Mouse (Mus musculus): ENCODE measurements around the gene Slc9a9.

Slc9a9 gene

DNA sequence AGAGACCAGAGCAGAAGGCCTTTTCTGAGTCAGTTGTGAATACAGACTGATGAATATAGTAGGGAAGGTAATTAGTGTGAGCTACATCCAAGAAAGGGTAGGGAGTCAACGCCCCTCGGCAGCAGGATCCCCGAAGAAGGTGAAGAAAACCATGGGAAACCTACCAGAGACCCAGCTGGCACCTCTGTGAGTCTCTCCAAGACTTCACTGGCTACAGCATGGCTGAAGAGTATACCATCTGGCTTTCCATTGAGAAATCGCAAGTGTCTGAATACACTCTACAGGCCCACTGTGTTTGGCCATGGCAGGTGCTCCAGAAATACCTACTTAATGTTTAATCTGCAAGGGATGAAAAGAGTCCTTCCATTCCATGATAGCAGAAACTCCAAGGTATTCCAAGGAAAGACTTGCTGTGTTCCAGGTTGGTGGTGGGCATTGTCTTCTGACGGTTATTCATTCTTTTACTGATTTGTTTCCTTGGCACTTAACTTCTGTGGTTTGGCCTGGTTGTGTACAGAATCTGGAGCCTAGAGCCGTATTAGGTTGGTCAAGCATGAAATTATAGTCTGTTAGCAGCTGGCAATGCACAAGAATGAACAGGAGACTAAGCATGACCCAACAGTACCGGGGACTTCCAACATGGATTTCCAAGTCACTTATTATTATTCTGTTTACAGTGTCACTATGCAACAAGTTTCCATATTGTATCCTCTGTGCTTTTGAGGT is 491.0 kb downstream of the Slc9a9 start:
- no peak for DNase-seq (ENCODE audit: low spot score)

DNA sequence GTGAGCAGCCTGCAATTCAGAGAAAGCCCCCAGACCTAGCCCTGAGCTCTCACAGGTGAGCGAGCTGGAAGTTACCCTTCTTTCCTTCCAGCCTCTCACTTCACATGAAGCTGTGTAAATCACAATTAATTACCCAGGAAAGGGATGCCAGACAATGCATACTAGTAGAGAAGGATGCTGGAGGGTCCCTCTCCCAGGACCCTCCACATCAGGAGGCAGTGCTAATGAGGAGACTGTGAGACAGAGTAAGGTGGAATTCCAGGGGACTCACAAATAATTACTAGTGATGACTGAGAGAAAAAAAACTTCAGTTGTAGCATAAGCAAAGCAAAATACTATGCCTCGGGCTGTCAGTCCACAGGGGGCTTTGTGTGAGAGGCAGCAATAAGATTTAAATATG is 492.0 kb downstream of the Slc9a9 start:
- DNase-seq (ENCODE audit: low spot score), result no peak

DNA sequence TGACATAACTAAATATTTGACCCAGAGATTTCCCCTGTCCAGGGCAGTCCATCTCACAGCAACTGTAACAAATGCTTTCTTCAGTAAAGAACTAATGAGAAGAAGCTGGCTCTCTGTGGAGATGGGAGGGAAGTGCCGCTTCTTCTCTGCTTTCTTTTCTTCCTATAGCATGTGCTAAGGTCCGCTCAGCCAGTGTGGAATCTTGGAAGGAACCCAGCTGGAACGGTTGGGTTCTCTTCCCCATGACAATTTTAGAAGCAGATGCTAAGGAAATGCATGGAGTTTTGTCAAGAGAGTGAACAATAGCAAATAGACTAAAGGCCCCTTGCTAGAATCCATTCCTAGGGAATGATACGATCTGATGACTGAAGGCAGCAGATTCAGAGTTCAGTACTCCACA is 496.5 kb downstream of the Slc9a9 start:
- DNase-seq (ENCODE audit: low spot score), result no peak

DNA sequence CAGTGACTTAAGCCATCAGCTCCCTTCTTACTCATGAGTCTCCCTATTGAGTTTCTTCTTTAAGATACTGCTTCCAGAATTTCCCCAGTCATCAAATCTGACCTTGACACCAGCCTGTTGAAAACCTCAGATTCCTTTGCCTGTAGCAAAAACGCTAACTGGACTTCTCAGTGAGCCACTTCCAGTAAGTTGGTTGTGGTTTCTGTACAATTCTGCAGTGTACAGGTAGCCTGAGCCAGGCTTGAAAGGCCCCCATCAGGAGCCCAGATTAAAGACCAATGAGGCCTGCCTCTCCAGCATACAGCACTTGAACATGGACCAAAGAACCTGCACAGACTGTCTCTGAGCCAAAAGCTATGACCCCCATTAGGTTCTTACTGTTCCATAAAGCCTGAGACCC is 498.1 kb downstream of the Slc9a9 start:
- DNase-seq (ENCODE audit: low spot score), result no peak

DNA sequence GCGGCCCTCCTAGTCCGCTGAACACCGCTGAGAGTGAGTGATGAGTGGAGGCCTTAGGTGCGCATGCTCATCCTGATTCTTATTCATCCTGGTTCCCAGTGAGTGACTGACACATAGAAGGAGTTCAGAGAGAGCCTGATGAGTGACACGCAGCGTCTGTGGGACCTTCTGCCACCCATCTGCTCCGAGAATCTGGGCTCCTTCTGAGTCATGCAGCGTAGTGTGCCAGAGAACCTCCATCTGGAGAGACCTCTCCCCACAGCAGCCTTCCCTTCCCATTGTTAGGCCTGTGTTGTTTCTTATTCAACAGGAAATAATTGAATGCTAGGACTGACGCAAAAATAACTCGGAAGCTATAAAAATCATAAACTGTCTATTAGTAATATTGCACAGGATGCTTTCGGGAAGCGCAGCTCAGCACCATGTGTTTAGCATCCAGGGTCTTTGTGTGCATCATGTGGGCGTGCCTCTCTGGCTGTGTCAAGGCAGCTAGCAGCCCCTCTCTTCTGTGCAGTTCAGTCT is 498.8 kb downstream of the Slc9a9 start:
- no peak for DNase-seq (ENCODE audit: low spot score)

DNA sequence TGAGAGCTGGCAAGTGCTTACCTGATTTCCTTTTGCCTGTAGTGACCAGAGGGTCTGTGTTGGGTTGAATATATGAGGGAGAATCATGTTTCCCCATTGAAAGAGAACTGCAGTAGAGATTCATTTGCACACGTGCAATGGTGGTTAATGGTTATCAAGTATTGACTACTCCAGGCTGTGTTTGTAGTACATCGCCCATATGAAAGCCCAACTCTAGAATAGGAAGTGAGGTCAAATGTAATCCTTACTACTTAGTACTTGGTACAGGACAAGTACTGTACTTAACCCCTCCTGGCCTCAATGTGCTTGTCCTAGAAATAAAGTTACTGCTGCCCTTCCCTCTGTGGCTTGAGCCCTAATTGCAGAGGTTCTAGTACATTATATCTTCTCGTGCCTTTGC is 508.5 kb downstream of the Slc9a9 start:
- DNase-seq (ENCODE audit: low spot score), result no peak

DNA sequence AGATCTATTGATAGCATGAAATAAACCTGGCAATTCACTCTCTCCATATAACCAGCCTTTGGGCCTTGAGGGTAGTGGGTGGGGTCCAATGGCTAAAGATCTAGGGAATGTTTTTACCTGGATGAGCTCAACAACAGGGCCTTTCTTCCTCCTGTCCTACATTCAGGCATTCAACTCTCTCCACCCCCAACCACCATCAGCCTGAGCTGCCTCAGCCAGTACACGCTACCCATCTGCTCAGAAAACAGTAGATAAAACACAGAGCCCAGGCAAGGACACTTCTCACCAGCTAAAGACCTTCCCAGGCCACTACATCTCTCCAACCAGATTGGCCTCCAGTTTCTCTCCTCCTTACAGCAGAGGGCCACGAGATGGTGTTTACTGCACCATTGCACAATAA is 510.3 kb downstream of the Slc9a9 start:
- no peak for DNase-seq (ENCODE audit: low spot score)

DNA sequence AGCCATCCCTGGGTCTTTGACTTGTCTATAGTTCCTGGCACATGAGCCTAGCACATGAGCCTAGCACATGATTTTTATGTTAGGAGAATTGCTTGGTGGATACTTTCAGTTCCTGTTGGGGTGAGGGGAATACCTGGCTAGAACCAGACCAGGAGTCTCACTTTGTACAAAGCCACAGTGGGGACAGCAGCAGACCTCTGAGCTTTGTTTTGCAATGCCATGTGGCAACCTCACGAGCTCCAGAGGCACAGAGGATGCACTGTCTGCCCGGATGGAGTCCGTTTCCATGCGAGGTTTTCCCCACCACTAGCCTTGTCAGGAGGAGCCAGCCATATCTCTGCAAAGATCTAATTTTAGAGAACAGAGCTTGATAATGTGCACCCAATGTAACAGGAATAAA is 510.9 kb downstream of the Slc9a9 start:
- no peak for DNase-seq (ENCODE audit: low spot score)

DNA sequence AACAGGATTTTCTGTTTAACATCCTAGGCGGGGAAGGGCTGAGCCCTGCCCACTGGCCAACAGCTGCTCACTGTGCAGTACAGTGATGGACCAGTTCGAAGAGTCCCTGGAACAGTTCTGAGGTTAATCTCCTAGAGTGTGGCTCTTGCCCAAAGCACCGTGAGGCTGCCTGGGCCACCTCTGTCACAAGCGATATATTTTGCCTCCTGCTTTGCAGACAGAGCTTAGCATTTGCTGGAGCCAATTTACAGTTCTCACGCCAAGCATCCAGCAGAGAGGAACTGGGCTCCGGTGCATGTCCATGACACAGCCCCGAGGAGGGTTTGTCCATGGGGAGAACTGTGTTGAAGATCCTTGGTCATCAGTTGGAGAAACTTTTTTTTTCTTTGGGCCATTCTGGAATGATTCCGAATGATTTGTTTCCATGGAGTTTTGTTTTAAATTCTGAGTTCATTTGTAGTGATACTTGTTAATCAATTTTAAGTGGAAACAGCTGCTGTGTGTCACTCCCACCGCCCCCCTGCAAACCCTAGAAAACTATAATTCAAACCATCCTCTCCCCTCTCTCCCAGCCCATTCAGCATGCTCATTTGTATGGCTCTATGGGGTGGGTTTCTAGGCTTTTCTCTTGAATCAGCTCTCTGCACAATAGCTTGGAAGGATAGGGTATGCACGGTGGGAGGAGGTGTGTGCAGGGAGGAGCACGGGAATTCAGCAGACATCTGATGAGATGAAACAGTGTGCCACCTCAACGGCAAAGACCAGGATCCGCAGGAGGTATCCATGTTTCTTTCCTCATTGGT is 511.7 kb downstream of the Slc9a9 start:
- no peak for DNase-seq (ENCODE audit: low spot score)

DNA sequence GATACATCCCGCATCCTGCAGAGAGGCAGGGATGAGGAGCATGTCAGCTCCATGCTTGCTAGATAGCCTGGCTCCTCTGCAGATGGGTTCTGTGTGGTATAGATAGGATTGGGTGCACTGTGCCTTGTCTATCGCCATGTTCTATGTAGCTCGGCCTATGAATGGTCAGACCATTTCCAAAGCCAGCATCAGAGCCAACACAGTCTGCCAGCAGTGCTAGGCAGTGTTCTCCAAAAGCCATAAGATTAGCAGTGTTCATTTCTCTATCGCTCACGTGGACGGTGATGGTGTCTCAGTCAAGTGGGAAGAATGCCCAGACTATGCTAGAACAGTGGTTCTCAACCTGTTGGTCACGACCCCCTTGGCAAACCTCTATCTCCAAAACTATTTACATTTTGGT is 512.6 kb downstream of the Slc9a9 start:
- no peak for DNase-seq (ENCODE audit: low spot score)

DNA sequence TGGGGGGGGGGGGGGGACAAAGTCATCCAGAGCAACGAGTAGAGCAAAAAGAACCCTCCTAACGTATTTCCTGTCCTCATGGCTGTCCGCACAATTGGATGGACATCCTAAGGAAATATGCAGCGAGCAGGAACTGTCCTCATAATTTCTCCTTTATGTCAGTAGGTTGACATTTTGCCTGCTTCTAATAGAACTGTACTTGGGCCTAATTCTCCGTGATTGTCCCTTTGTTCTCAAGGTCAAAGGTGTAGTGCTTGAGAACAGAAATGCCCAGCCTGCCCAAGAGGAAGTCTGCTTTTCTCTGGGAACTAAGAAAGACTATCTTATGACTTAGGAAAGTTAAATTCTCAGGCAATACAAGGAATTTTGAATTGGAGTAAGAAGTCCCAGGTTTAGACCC is 514.7 kb downstream of the Slc9a9 start:
- DNase-seq (ENCODE audit: low spot score), result no peak

DNA sequence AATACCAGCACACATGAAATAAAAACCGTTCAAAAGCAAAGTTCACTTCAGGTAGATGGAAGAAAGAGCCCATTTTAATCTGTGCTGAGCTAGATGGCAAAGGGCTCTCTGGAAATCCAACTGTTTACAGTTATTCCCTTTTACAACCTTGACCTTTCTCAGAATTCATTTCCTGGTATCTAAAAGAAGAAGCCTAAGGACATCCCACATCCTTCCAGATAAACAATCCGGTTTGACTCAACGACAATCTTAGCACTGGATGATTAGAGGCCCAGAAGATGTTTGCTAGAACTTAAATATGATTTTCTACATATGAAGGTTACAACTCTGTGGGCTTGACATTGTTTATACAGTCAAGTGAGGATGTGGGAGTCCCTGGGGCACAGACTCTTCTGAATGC is 516.1 kb downstream of the Slc9a9 start:
- no peak for DNase-seq (ENCODE audit: low spot score)

DNA sequence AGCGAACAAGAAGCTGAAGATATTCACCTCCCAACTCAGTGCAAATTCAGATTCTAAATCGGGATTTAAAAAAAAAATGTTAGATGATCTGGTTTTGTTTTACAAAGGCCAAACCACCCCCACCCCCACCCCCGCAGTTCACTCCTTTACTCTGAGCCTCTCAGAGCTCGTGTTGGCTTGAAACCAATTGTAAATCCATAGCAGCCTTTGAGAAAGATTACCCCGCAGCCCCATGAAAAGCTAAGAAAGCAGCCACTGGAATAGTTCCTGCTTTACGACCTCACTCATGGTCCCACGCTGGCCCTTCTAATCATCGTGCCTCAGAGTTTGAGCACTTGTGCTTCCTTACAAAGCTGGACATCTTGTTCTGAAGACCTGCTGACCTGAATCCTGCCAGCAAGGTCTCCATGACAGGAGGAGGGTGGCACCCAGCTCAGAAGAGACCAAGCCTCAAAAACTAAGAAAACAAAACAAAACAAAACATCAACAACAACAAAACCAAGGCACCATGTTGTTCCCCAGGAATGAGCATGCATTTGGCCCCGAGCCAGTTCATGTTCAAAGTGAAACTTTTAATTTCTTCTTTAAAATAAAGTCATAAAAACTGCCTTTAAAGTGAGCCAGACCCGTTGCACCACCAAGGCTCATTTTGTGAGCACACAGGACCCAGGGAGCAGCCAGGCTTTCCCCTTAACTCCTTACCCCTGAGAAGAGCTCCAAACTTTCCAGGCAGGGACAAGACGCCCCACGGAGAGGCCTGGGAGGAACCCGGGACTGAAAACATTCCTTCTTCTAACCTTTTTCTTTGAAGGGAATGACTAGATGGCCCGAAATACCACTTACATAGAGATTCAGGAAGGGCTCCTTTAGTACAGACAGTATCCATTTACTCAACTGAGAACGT is 516.9 kb downstream of the Slc9a9 start:
- DNase-seq (ENCODE audit: low spot score), result peak; percentile 68

DNA sequence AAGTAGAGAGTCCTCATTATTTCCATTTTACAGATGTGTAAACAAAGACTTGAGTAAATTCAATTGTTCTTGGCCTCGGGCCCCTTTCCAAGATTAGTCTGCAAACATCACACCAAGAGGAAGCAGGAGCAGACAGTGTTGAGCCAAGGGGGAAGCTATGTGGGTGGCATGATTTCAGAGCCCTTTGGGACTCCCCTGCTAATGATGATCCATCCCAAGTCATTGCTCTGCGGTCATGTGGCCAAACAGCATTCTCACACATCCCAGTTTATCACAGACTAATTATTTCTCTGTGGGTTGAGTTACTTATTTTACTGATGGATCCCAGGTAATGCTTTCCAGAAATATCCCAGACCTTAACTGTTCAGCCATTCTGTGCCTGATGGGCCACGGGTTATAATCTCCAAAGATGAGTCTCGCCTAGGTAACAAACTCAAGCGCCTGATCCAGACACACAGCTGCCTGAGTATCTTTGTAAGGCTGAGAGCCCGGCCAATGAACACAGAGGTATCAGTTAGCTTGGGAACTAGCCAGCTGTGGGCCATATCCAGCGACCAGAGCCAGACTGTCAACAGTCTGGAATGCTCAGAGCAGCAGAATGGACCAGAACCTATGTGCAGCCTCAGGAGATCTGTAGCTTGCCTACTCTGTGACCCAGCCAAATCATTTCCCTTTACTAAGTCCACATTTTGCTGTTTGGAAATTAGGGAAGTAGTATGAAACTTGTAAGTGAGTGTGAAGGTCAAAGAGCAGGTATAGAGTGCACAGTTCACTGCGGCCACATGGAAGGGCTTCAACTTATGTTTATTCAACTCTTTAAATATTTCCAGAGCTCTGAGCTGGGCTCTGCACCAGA is 518.9 kb downstream of the Slc9a9 start:
- no peak for DNase-seq (ENCODE audit: low spot score)

DNA sequence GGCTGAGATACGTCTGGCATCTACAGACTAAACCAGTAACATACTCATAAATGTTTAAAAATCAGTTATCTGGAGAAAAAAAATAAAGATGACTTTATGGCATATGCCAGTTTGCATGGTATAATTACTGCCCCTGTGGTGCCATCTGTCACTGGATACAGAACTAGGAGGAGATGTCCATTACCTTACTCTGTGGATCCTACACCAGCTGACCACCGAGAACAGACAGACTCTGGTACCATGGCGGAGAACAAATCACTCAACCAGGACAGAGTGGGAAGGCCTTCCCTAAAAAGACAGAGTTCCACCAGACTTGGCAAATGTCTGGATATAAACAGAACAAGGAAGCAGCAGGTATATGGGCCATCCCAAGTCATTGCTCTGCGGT is 519.5 kb downstream of the Slc9a9 start:
- no peak for DNase-seq (ENCODE audit: low spot score)

DNA sequence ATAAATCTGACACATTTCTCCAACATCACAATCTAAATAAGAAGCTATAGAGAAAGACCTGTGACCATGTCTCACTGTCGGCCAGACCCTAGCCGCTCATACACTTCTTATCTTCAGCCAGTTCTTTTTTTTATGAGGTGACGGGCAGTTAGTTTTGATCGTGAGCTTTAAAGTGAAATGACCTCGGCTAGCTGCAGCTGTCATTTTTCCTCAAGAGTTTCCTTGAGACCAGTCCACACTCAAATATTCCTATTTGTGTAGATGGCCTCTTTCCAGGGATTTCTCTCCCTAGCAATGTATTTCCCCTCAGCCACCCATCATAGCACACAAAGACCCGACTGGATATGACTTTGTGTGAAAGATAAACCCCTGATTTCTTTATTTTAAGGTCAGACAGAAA is 521.7 kb downstream of the Slc9a9 start:
- DNase-seq (ENCODE audit: low spot score), result no peak

DNA sequence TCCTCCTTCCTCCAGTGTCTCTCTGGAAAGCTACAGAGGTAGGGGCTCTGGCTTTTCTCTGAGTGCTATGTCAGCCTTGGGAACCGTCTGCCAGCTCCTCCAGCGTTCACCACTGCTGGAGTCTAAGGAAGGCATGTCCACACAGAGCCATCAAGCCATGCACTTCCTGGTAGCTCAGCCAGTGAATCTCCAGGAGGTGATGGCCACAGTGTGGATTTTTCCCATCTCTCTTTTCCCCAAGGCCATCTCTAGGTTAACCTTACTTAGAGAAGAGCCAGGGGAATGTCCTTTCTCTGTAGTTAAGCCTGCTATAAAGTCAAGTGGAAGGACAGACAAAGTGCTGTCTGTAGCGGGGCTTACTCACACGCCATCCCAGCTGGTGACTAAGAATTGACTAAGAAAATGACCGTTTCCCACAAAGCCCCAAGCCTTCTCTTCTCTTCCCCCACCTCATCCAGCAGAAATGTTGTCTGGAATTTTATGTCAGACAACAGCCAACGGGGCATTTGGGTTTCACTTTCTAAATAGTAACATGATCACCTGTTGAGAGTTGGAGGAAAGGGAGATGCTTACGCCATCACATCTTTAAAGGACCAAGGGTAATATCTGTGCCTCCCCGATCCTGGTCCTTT is 523.3 kb downstream of the Slc9a9 start:
- no peak for DNase-seq (ENCODE audit: low spot score)

DNA sequence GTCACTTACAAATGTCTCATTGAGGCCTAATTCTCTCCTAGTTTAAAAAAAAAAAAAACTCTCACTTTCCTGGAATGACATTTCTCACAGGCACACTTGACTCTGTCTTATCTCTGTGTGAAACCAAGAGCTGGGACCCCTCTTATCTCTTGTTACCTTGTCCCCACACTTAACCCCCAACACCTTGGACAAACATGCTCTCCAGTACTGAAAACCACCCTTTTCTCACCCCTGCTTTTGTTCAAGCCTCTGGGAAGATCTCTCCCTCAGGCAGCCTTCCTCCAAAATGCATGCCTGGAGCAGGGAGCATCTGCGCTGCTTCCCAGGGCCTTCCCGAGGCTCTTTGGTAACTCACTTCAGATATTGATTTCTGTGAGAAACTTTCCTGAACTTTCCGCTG is 524.0 kb downstream of the Slc9a9 start:
- no peak for DNase-seq (ENCODE audit: low spot score)

DNA sequence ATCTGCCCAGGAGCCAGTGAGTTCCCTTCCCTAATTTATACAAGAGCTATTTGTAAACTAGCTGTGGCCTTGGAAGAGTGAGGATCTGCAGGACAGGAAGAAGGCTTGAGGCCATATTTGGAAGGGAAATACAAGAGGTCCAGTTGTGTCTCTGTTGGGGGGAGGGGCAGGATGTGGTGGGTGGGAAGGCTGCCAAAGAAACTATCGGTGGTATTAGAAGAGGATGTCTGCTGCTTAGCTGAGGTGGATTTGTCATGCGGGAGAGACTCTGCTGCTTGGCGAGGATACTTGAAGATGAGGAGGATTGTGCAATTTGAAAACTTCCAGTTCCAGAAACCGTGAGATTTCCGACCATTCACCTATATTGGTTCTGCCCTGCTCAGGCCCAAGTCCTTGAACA is 524.4 kb downstream of the Slc9a9 start:
- DNase-seq (ENCODE audit: low spot score), result peak; percentile 51

DNA sequence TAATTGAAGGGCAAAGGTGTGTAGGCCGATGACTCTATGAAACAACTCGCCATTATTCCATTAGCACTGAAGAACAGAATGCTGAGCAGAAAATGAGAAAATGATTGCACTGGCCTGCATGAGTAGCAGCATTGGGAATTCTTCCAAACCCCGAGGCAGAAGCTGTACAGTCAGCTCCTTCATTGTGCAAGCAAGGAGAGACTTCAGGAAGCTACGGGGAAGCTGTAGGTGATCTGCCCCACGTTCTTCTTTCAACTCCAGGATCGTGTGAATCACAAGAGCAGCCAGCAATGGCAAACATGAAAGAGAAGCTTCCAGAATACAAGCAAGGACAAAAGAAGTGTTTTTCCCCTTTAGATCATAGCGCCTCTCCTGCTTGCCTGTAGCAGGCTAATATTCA is 538.0 kb downstream of the Slc9a9 start:
- no peak for DNase-seq (ENCODE audit: low spot score)

DNA sequence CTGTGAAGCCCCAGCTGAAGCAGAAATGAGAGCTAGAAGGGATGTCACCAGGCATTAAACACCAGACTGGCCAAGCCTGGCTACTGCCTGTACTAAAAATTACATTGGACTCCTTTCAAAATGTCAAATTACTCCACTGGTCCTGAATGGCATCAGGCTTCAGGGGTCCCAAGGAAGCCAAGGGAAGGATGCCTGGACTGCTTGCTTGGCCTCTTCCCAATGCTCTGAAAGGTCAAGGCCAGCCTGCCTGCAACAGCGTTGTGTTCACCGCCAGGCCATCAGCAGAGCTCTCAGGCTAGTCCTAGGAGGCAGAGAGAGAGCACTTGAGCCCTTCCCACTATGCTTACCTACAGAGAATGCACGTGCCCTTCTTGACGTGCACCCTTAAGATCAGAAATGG is 539.0 kb downstream of the Slc9a9 start:
- DNase-seq (ENCODE audit: low spot score), result no peak

All from testis, postnatal 10 days (tissue).